Mouse (Mus musculus) kidney, adult 2 months (tissue): ENCODE data around the gene P3h3.

Experiments
- CTCF ChIP-seq: fragments of 200-500 bp; conservative IDR thresholded peaks from 2 replicates; pipeline ENCODE4 v1.5.1; 2011; ENCODE audit warnings: low read depth, mild to moderate bottlenecking, control low read depth, low read length, moderate library complexity, mixed read lengths; ENCODE audit not compliant: insufficient read depth, insufficient read length
- POLR2A ChIP-seq: fragments of 200-500 bp; IDR thresholded peaks from one replicate; pipeline ENCODE4 v1.6.1; 2011; ENCODE audit warnings: low read depth, low read length, control low read depth

DNA sequence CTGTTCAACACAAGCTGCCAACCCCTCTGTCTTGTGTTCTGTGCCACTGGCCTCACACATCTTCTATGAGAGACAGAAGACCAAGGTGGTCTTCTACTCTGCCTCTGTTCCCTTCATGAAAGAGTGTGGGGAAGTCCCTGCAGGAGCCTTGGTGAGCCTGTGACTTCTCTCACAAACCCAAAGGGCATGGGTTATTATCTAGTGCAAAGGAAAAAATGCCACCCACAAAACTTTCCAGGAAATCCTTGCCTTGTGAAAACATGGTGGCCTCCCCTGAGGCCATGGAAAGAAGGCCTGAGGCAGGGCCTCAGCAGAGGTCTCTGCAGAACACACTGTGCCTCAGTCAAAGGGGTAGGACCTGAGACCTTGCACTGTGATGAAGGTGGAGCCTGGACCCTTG, 44.3 kb upstream of the P3h3 start:
- no peak for TF ChIP-seq CTCF
- TF ChIP-seq POLR2A = no peak
